Mouse (Mus musculus): Measurements from ENCODE around the gene Sec63. TPM values are rescaled to one million over a fixed set of nuclear protein-coding genes. Genes with fewer than 3 reads are reported as not detected.

The Sec63 gene
- polyA plus RNA-seq, 1 experiment: 46.8 TPM

DNA sequence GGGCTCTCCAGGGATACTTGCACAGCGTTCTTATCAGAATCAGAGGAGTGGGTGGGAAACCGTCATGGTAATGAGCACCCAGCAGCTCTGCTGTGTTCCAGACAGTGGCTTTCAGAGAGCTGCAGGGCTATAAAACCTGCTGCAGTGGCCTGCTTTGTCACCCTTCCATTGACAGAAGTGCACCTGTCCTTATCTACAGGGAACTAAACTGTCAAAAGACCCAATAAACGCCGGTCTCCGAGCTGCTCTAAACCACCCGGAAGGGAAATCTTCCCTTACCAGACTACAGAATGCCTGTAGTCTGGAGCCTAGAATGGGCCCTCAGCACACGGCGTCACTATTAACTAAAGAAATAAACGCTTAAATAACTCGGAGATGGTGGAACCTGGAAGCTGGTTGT is 9.5 kb upstream of the Sec63 start:
- Histone ChIP-seq H3K27me3 (ENCODE audit: control insufficient read depth, insufficient read depth, low read length) (no peaks in the 10 kb centered on the region), H3K4me1 (ENCODE audit: control insufficient read depth, insufficient read depth, low read length) (no peaks in the 10 kb centered on the region), H3K27ac (ENCODE audit: insufficient read depth, low read length) (no peak overlapping the region), H3K4me3 (replicated peaks; ENCODE audit: insufficient read depth, low read depth, low read length) (no peak overlapping the region)
- WGBS: 77% methylated on average over 10 of the region's 10 CpGs
- TF ChIP-seq POLR2A (IDR thresholded peaks at IDR 0.05; ENCODE audit: borderline replicate concordance, insufficient read depth, low read length): no peak
- TF ChIP-seq CTCF (IDR thresholded peaks at IDR 0.05; ENCODE audit: borderline replicate concordance, insufficient read depth, low read depth, low read length): no peak
- DNase-seq: no peak

DNA sequence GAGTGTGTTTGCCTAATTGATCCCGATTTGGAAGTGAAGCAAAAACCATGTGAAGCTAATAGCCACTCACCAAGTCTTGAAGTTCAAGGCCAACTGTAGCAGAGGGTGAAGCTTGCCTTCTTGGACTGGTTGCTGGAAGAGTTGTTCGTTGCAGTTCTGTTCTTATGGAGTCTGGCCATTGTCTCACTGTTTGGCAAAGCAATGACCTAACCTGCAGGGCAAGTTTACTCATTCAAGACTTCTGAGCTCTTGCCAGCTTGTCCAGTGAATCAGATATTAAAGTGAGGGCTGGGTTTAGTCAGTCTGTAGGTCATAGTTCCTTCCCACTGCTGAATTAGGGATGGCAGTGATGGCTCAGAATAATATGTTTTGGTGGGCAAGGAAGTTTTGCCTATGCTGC is 7.0 kb upstream of the Sec63 start:
- Histone ChIP-seq H3K27me3 (ENCODE audit: control insufficient read depth, insufficient read depth, low read length) (no peaks in the 10 kb centered on the region), H3K4me3 (replicated peaks; ENCODE audit: insufficient read depth, low read depth, low read length) (no peak overlapping the region), H3K4me1 (ENCODE audit: control insufficient read depth, insufficient read depth, low read length) (no peaks in the 10 kb centered on the region), H3K27ac (ENCODE audit: insufficient read depth, low read length) (no peak overlapping the region)
- DNase-seq: no peak
- WGBS: 57% methylated on average over 2 of the region's 2 CpGs
- no peak for TF ChIP-seq CTCF (IDR thresholded peaks at IDR 0.05; ENCODE audit: borderline replicate concordance, insufficient read depth, low read depth, low read length)
- TF ChIP-seq POLR2A (IDR thresholded peaks at IDR 0.05; ENCODE audit: borderline replicate concordance, insufficient read depth, low read length): no peak

DNA sequence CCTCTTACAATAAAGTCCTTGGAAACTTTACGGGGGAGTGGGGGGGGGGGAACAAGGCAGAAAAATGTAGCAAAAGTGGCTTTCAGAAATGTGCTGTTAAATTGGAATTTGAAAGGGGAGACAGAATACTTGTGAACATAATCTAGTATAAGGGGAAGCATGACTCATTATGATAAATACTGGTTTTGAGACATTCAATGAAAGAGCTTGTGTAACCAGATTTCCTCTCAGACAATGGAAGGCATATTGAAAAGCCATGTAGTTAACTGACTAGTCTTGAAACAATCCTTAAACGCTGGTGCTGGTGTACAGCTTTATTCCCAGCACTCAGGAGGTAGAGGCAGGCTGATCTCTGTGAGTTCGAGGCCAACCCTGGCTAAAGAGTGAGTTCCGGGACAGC is 1.6 kb upstream of the Sec63 start:
- no peak for DNase-seq
- no peaks in the 10 kb centered on the region for H3K4me1 ChIP-seq (ENCODE audit: control insufficient read depth, insufficient read depth, low read length)
- H3K27ac ChIP-seq (ENCODE audit: insufficient read depth, low read length): no peak overlapping the region
- 89% methylated on average over 4 of the region's 4 CpGs for WGBS
- no peaks in the 10 kb centered on the region for H3K27me3 ChIP-seq (ENCODE audit: control insufficient read depth, insufficient read depth, low read length)
- TF ChIP-seq POLR2A (IDR thresholded peaks at IDR 0.05; ENCODE audit: borderline replicate concordance, insufficient read depth, low read length) (no peak), CTCF (IDR thresholded peaks at IDR 0.05; ENCODE audit: borderline replicate concordance, insufficient read depth, low read depth, low read length) (no peak)
- H3K4me3 ChIP-seq (replicated peaks; ENCODE audit: insufficient read depth, low read depth, low read length): no peak overlapping the region

DNA sequence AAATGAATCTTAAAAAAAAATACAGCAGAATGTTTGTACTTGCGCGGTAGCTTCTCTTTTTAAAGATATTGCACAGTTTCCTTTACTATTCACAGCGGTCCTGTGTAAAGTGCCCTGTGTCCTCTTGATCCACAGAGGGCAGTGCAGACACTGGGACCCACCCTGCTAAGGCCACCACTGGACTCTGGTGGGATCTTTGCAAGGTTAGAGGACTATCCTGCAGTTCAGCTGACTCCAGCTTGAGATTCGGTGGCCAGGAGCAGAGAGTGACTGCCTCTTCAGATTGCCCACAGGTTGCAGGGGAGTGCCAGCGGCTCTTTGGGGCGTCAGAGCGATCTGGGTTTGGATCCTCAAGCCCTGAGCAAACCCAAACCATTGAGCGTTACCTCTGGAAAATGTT is 967 bp upstream of the Sec63 start:
- DNase-seq: peak; percentile 13 to 22
- no peaks in the 10 kb centered on the region for H3K27me3 ChIP-seq (ENCODE audit: control insufficient read depth, insufficient read depth, low read length)
- H3K4me3 ChIP-seq (replicated peaks; ENCODE audit: insufficient read depth, low read depth, low read length): no peak overlapping the region
- TF ChIP-seq CTCF (IDR thresholded peaks at IDR 0.05; ENCODE audit: borderline replicate concordance, insufficient read depth, low read depth, low read length) (peak; percentile 15; the same call in 1 of the 2 replicates), POLR2A (IDR thresholded peaks at IDR 0.05; ENCODE audit: borderline replicate concordance, insufficient read depth, low read length) (no peak)
- WGBS: 67% methylated on average over 8 of the region's 8 CpGs
- H3K27ac ChIP-seq (ENCODE audit: insufficient read depth, low read length): no peak overlapping the region
- no peaks in the 10 kb centered on the region for H3K4me1 ChIP-seq (ENCODE audit: control insufficient read depth, insufficient read depth, low read length)

DNA sequence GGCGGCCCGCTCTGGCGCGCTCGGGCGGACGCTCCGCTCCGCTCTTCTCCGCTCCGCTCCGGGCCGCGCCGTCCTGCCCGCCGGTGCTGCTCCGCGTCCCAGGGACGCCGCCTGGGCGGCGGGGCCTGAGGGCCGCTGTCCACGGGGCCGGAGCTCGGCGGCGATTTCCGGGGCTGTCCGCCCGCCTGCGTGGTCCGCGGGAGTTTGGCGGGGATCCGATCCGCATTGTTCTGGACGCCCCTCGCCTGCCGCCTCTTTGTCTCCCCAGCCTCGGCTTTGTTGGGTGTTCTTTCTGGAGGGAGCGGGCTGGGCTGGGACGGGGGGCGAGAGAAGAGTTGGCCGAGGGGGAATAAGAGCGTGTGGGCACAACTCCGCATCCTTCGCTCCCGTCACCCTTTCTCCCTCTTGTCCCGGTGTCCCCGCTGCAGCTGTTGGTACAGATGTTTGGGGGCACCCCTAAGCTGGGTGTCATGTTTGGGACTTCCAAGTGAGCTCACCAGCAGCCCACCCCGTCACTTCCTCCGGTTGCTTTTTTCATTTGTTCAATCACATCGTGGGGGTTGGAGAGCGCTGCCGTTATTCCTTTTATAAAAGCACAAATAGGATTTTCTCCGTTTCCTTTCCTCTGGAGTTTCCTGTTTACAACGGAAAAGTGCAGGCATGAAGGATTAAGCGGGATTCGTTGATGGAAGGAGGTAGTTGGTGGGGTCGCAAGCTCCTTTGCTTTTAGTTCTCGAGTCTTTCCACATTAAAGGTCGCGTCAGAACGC is 789 bp downstream of the Sec63 start:
- H3K4me1 ChIP-seq (ENCODE audit: control insufficient read depth, insufficient read depth, low read length): no peaks in the 10 kb centered on the region

DNA sequence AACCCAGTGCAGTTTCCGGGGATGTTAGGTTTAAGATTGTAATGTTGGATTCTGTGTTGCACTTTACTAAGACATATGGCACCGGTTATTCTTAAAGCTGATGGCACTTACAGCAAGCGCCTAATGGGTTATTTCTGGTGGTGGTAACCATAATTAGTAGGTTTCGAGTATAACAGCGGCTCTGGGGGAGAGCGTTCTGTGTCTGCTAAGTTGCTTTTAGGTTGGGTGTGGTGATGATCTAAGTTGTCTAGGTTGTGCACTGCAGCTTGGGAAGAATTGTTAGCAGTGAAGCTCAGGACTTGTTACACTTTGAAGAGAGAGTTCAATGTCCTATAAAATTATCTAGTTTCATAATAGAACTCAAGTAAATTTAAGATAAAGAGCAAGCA is 1.4 kb downstream of the Sec63 start:
- Histone ChIP-seq H3K4me1 (ENCODE audit: control insufficient read depth, insufficient read depth, low read length) (no peaks in the 10 kb centered on the region), H3K27me3 (ENCODE audit: control insufficient read depth, insufficient read depth, low read length) (no peaks in the 10 kb centered on the region), H3K4me3 (replicated peaks; ENCODE audit: insufficient read depth, low read depth, low read length) (peak overlapping the region; percentile 91), H3K27ac (ENCODE audit: insufficient read depth, low read length) (no peak overlapping the region)
- whole genome bisulfite sequencing: 2% methylated on average over 6 of the region's 6 CpGs
- no peak for TF ChIP-seq CTCF (IDR thresholded peaks at IDR 0.05; ENCODE audit: borderline replicate concordance, insufficient read depth, low read depth, low read length)
- TF ChIP-seq POLR2A (IDR thresholded peaks at IDR 0.05; ENCODE audit: borderline replicate concordance, insufficient read depth, low read length): no peak
- peak in 1 of 2 experiments; percentile 15 for DNase-seq

More for the DNA sequence above, 789 bp downstream of the Sec63 start:
- TF ChIP-seq POLR2A (IDR thresholded peaks at IDR 0.05; ENCODE audit: borderline replicate concordance, insufficient read depth, low read length) (no peak), CTCF (IDR thresholded peaks at IDR 0.05; ENCODE audit: borderline replicate concordance, insufficient read depth, low read depth, low read length) (no peak)
- Histone ChIP-seq H3K27ac (ENCODE audit: insufficient read depth, low read length) (peak overlapping the region; percentile 90), H3K27me3 (ENCODE audit: control insufficient read depth, insufficient read depth, low read length) (no peaks in the 10 kb centered on the region), H3K4me3 (replicated peaks; ENCODE audit: insufficient read depth, low read depth, low read length) (peak overlapping the region; percentile 91)
- under 1% methylated on average over 66 of the region's 66 CpGs for WGBS
- no peak for DNase-seq

DNA sequence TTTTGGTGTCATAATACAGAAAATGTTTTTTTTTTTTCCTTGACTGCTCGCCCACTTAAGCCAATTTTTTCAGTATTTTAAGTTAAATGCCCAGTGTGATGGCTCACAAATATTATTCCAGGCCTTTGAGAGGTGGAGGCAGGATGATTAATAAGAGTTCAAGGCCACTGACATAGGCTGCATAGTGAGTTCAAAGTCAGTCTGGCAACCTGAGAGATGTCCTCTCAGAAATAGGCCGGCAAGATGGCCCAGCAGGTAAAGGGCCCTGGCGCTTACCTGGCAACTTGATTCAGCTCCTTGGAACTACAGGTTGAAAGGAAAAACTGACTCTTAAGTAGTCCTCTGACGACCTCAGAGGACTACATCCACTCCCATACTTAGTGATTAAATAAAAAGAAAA is 1.9 kb downstream of the Sec63 start:
- 36% methylated on average over 4 of the region's 4 CpGs for WGBS
- H3K27me3 ChIP-seq (ENCODE audit: control insufficient read depth, insufficient read depth, low read length): no peaks in the 10 kb centered on the region
- no peak for TF ChIP-seq POLR2A (IDR thresholded peaks at IDR 0.05; ENCODE audit: borderline replicate concordance, insufficient read depth, low read length)
- no peak overlapping the region for H3K4me3 ChIP-seq (replicated peaks; ENCODE audit: insufficient read depth, low read depth, low read length)
- no peaks in the 10 kb centered on the region for H3K4me1 ChIP-seq (ENCODE audit: control insufficient read depth, insufficient read depth, low read length)
- no peak for DNase-seq
- H3K27ac ChIP-seq (ENCODE audit: insufficient read depth, low read length): no peak overlapping the region

DNA sequence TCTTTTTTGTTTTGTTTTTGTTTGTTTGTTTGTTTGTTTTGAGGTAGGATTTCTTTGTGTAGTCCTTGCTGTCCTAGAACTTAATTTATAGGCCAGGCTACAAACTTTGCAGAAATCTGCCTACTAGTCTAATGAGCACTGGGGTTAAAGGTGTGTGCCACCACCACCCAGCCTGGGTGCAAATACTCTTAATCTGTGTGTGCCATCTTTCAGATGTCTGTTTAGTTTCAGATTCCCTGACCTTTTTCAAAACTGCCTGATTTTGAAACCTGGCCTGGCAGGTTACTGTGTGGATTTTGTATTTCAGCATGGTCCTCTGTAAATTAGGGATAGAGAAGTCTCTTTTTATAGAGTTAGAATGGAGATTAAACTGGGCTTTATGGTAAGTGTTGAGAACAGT is 4.0 kb downstream of the Sec63 start:
- Histone ChIP-seq H3K4me3 (replicated peaks; ENCODE audit: insufficient read depth, low read depth, low read length) (no peak overlapping the region), H3K27me3 (ENCODE audit: control insufficient read depth, insufficient read depth, low read length) (no peaks in the 10 kb centered on the region), H3K27ac (ENCODE audit: insufficient read depth, low read length) (no peak overlapping the region), H3K4me1 (ENCODE audit: control insufficient read depth, insufficient read depth, low read length) (no peaks in the 10 kb centered on the region)
- no peak for TF ChIP-seq POLR2A (IDR thresholded peaks at IDR 0.05; ENCODE audit: borderline replicate concordance, insufficient read depth, low read length)
- no peak for TF ChIP-seq CTCF (IDR thresholded peaks at IDR 0.05; ENCODE audit: borderline replicate concordance, insufficient read depth, low read depth, low read length)
- DNase-seq: no peak

Data from cerebellum, adult 2 months (tissue).